Mouse (Mus musculus) thymus, postnatal 4 days (tissue): ENCODE data around the gene Slc25a45.
"Not testable (repeated sequence)": the region's sequence is repeated elsewhere in the genome, so short reads cannot be mapped to it uniquely, and the experiment has no call there.

Source experiments
- DNase-seq: peaks from one replicate; pipeline ENCODE4 v3.0.0; 2021

Gene Slc25a45

DNA sequence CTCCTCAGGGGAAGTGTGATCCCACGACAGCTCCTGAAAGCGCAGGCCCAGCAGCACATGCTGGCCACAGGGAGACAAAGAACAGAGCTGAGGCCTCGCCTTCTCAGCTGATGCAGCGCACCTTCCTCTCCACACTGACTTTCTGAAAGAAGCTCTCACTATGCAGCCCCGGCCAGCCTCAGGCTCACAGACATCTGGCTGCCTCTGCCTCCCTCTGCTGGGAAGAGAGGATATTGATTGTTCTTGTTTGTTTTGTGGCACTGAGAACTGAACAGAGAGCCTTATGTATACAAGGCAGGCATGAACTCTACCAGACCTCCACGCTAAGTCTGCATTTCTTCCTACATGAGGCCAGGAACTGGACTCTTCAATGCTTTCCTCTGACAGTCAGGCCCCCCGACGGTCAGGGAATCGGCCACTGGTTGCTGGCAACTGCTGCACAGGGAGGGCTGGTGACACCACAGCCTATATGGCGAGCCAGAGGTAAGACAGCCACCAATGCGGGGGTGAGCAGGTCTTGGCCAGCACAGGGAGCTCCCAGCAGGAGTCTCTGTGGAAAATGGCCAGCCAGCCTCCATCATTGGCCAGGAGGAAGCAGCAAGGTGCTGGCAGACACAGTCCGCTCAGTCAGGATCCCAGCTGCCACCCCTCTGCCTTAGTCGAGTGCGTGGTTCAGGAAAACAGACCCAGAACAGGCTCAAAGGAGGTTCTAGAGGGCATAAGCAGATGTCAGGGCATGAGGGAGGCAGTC lies 15.1 kb upstream of the Slc25a45 start:
- no peak for DNase-seq

DNA sequence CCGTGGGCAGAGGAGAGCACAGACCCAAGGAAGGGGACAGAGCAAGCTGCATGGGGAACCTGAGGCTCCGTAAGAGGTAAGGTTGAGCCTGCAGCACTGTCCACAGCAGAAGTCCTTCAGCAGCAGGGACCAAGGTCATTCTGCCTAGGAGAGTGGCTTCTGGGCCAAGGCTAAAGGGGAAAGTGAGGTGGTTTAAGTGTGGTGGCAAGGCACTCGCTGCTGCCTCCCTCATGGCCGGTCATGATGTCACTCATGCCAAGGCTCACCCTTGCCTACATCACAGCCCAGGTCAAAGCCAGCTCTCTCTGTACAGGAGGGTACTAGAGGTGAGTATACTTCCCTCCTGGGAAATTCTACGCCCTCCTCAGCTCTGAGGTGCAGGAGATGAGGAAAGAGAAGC lies 13.8 kb upstream of the Slc25a45 start:
- DNase-seq = no peak

DNA sequence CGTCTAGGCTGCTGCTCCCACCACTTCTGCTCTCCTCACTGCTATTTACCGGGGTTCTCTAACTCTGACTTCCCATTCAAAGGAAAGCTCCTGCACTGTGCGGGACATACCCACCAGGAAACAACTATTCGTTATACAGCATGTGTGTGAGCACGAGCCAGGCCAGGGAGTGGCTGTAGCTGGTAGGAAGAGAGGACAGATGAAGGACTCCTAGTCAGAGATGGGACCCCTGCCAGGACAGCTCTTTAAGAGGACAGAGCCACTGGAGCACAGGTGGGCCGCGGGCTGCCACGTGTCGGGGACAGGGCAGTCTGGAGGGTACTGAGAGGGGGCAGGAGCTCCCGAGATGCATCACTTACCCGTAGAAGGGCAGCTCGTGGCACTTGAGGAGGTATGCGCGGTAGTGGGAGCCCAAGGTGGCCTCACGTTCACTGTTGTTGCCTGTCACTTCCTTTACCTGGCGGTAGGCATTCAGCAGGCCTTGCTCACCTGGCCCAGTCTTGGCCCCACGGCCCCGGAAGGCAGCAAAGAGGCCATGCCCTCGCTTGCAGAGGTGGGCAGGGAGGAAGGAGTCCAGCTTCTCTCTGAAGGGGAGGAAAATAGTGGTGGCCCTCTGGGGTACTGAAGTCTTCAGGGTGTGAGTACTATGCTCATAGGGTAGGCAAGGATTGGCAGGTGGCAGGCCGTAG lies 12.8 kb upstream of the Slc25a45 start:
- no peak for DNase-seq

DNA sequence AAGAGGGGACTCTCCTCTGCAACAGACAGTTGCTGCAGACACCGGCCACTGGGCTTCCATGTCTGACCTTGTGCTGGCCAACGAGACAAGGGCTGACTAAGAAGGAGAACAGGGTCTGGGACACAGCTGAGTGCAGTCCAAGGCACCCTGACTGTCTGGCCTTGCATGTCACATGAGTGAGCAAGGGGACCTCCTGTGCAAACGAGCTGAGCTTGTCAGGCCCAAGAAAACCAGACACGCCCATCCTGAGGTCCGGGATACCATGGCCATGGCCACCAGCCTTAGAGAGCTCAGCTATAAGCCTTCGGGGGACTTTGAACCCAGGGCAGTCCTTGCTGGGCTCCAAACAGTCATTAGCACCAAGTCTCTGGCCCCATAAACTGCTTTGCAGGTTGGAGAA lies 9.5 kb upstream of the Slc25a45 start:
- no peak for DNase-seq

DNA sequence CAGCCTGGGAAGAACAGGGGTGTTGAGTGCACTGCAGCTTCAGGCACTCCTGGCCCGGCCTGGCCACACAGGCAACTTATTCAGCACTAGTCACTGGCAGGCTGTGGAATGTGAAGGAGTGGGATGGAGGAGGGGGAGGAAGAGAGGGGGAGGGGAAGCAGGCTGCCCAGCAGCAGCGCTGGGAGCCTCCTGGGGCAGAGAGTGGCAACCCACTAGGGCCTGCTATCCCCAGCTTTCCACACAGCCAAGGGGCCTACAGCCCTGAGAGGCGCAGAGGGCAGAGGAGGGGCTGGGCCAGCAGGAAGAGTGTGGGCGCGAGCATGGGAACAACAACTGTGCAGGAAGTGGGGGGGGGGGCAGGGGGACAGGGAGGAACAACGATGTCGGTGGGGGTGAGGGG lies 6.3 kb upstream of the Slc25a45 start:
- peak; percentile 76 for DNase-seq

DNA sequence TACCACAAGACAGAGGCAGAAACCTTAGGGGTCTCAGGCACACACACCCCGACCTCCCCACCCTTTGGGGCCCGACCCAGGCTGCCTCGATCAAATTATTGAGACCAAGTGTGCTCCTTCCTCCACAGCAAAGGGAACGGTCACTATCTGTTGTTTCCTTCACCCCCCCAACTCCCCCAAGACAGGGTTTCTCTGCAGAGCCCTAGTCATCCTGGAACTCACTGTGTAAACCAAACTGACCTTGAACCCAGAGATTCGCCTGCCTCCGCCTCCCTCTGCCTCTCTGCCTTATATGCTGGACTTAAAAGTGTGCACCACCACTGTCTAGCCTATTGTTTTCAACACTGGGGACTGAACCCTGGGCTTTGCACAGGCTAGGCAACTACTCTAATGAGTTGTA lies 5.9 kb upstream of the Slc25a45 start:
- no peak for DNase-seq

DNA sequence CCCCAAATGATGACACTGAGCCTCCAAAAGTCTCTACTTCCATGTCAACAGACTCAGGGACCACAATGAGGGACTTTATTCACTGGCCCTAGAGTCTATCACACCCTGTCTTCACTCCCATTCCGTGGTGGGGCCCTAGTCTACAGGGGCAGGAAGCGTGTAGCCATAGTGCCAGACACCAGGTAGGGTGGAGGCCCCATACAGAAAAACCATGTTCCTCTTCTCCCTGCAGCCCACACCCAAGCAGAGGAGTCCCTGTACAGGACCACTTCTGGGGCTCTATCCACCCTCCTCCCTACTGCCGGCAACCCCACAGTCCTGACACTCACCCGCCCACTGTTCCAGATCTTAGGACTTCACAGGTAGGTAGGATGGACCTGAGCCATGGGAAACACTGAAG lies 5.1 kb upstream of the Slc25a45 start:
- DNase-seq = peak; percentile 52

DNA sequence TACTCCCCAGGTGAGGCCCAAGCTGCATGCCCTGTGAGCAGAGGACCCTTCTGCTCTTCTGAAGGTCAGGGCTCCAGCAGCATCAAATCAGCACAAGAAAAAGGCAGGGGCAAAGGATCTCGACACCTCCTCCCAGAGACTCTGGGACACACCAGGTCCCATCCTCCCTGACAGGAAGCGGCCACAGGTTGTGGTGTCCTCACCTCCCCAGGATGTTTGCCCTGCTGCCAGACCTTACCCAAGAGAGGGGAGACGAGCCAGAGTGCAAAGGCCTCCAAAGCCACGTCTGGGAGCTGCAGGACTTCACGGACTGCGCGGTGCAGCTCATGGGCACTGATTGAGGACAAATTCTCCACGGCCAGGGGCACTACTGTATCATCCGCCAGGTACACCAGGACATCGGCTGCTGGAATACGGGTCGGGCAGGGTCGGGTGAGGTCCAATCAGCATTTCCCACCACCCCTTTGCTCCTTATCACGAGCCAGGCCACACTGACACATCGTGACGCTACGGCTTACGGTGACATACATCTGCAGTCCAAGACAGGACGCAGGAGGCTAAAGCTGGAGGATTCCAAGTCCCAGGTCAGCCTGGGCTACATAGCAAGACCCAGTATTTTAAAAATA lies 4.6 kb upstream of the Slc25a45 start:
- DNase-seq = peak; percentile 50

DNA sequence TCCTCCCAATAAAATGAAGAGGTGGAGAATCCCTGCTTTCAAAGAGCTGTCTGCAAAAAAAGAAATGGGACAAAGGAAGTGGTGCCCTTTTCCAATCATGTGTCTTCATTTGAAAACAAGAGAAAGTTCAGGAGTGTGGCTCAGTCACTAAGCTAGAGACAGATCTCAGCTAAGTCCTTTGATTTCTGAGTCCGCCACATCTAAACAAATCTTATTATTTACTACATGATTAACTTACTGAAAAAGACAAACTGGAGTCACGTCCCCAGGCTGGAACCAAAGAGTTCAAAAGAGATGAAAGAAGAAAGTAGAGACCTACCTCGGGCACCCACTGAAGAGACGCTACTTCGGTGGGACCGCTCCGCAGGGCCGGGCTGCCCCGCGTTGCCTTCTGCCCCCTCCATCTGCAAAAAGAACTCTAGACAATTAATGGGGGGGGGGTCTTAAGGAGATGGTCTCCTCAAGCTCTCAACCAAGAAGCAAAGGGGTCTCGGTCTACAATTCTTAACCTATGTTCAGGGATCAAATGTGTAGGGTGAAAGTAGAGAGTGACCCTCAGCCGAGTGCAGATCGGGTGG lies 3.1 kb upstream of the Slc25a45 start:
- peak; percentile 39 for DNase-seq

DNA sequence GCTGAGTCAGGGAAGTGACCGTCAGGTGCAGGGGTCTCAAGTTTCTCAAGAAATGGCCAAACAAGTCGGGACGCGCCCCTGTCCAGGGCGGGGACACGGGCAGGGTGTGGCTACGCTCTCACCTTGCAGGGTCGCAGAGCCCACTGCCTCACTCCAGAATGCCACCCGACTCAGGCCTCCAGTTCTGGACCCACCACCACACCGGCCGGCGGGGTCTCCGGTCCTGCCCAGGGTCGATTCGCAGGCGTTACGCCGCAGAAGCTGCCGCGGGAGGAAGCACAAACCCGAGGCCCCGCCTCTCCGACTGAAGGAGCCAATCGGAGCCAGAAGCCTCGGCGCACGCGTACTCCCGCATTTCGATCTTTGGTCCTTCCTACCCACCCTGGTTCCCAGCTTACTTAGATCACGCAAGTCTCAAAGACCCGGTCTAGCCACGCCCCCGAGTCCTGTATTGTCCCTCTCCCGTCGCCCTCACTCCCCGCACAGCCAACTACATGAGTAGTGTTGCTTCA lies 2.6 kb upstream of the Slc25a45 start, which contains the start of gene Frmd8:
Frmd8 (minus strand) TSS at position 306 of the 512 bp plus-strand sequence.
- DNase-seq = peak; percentile 97

DNA sequence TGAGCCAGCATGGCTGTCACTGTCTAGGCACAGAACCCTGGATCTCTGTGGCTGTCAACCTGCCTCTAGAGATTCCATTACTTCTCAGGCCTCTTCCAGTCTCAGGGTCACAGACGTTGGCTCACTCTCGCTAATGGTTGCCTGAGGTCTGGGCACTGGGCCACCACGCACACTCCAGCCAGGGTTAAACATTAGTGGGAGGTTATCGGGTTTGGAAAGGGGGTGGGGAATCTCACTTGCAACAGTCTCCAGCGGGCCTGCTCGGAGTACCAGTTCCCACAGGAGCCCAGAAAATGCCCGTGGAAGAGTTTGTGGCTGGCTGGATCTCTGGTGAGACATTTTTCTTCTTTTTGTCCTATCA lies 734 bp downstream of the Slc25a45 start:
- DNase-seq = no peak

DNA sequence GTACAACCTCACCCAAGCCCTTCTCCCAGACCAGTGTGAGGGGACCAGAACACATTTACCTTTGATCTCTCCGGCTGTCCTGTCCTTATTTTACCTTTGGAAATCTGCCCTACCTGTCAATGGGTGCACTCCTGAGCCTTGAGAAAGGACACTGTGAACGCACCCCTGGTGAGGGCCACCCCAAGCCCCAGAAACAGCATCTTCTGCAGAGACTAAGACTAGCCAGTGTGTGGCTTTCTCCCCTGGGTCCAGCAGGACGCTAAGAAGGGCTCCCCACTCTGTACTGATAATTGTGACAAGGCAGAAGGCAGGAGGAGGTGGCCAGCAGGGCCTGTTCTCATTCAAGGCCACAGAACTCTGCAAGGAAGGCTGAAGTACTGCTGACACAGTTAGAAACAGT lies 1.3 kb downstream of the Slc25a45 start:
- DNase-seq = no peak

DNA sequence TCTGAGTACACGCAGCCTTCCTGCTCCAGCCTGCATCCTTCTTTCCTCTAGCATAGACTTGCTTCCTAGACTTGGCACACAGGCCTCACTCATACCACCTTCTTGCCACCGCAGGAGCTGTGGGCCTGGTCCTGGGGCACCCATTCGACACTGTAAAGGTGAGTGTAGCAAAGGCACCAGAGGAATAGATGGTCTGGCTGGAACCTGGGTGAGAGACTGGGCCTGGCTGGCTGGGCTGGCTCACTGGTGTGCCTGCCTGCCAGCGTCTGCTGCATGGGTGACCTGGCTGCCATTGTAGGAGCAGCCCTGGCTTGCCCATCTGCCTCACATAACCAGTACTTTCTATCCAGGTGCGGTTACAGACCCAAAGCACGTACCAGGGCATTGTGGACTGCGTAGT lies 2.1 kb downstream of the Slc25a45 start:
- DNase-seq = no peak

DNA sequence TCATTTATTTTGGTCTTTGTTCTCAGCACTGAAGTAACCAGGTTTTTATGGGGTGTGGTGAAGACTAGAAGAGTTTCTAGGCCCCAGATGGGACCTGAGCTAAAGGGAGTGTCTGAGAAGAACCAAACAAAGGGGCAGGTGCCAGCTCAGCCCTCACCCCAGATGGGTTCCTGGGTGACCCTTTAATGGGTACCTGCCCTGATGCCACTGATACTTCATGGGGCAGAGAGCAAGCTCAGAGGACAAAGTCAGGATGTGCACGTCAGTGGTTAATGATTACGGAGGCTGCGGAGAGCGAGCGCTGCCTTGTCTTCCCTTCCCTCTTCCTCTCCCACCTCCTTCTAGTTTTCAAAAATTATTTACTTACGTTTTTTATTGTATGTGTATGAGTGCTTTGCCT lies 3.5 kb downstream of the Slc25a45 start:
- no peak for DNase-seq

DNA sequence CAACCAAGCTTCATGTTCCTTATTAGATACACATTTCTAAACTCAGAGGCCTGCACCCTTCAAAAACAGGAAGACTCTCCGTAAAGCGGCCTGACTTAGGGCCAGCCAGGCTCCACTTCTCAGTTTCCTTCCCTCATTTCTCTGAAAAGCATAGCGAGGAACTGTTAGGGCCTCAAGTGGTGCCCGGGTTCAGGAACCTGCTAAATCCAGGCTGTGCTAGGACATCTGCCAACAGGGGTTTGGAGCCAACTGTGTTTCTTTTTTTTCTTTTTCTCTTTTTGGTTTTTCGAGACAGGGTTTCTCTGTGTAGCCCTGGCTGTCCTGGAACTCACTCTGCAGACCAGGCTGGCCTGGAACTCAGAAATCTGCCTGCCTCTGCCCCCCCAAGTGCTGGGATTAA lies 4.5 kb downstream of the Slc25a45 start:
- DNase-seq = not testable (repeated sequence)

DNA sequence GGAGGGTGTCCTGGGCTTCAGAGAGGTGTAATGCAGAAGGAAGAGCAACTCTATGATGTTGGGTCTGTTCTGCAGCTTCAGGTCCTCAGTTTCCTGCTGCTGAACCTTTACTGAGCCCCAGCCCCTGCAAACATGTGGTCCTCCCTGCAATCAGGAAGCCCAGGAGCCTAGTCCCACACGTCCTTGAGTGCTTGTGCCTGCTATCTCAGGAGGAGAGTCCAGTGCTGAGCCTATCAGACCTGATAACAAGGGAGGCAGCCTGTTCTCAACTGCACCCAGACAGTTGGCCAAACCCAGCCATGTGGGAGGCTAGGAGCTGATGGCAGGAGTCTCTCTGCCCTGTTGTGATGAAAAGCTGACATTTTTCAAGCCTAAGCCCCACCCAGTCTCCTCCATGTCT lies 6.3 kb downstream of the Slc25a45 start:
- DNase-seq = no peak

DNA sequence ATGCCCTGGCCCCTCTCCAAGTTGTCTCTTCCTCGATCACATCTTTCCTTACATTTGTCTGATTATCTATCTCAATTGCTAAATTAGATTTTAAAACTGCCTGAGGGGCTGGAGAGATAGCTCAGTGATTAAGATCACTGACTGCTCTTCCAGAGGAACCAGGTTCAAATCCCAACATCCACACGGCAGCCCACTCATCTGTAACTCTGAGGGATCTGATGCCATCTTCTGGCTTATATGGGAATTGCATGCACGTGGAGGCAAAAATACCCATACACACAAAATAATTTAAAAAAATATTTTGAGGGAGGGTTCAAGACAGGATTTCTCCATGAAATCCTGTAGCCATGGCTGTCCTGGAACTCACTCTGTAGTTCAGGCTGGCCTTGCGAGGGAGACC lies 8.2 kb downstream of the Slc25a45 start:
- peak; percentile 52 for DNase-seq

DNA sequence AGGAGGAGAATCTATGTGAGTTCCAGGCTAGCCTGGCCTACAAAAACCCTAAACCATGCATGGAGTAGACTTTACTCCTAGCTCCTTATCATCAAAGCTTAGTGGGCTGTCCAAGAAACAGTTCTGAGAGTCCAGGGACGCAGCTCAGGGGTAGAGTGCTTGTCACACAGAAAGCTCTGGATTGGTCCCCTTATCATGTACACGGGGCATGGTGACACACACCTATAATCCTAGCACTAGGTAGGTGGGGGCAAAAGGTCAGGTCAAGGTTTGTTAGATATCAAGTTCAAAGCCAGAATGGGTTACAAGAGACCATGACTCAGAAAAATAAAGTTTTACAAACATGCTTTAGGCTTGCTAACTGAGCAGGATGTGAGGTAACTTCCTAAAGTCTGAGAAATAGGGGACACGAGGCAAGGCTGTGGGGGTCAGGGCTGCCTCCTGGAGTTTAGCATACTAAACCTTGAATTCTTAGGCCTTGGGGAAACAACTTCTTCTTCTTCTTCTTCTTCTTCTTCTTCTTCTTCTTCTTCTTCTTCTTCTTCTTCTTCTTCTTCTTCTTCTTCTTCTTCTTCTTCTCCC lies 9.7 kb downstream of the Slc25a45 start:
- no peak for DNase-seq

DNA sequence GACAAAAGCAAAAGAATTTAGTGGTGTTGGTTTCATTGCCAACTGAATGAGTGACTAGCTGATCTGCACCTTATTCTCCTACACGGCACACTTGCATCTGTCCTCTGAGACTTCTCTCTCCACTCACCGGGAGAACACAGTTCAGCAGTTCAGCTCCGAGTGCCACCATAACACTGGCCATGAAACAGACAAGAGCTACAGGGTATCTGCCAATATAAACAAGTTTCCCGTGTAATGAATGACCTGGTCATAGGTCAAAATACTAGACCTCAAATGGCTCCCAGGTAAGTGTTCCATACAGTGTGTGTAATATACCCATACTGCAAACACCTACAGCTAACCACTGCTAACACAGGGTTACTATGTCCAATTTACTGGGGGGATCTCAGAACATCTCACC lies 11.6 kb downstream of the Slc25a45 start:
- no peak for DNase-seq

DNA sequence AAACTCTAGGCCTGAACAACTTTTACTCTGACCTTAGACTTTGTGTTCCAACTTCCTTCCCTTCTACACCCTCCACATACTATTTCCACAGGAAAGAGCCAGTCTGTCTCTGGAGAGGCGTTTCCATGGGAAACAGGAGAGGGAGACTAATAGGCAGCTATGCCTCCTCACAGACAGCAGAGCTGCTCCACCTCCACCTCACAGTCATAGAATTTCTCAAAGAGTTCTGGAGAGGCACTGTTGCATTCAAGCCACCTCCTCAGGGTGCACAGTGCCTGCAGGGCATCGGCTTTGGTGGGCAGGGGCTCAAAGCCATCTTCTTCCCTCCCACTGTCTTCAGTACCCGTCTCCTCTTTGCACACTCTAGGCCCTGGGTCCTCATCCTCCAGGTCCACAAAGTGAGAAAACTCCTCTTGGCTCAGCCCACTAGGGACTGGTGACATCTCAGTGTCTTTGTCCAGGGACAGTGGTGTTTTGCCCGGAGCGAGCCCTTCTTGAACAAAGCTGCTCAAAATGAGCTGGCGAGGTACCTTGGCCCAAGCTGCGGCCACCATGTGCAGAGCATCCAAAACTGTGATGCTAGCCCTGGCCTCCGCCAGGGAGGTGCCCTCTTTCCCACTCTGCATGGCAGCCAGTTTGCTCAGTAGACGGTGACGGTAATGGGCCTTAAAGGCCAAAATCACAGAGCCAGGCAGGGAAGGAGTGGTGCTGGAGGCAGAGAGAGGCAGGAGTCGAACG lies 14.1 kb downstream of the Slc25a45 start:
- no peak for DNase-seq

DNA sequence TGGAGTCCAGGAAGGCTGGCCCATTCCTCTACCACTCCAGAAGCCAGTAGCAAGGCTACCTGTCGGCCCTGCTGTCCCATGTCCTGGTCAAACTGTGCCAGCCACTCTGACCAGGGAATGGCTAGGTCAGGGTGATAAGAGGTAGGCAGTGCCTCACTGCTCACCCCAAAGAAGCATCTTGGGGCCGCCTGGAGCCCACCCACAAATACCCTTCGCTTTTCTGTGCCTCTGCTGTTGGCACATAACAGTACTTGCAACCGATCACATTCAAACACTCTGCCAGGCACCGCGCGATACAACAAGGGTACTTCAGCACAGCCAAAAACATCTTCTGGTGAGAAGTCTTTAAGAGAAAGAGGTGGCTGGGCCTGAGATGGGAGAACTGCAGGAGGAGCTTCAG lies 14.7 kb downstream of the Slc25a45 start:
- DNase-seq = no peak

DNA sequence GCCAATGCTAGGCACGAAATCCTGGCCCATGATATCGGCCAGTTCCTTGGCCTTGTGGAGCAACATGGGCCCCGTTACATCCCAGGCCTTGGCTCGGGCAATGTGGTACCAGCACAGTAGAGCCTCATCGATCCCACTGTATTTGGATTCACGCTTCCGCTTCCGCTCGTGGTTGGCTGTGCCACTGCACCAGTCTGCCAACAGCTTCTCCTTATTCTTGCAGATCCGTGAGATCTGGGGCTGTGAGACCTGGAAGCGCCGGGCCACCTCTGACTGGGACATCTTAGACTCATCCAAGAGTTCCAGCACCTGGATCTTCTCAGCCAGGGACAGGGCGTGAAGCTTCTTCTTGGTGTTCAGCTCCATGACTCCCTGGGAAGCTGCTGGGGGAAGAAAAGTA lies 15.1 kb downstream of the Slc25a45 start:
- DNase-seq = no peak
